Comparison of ENCODE assay signal across 8 mouse cellular contexts in the genomic region with DNA sequence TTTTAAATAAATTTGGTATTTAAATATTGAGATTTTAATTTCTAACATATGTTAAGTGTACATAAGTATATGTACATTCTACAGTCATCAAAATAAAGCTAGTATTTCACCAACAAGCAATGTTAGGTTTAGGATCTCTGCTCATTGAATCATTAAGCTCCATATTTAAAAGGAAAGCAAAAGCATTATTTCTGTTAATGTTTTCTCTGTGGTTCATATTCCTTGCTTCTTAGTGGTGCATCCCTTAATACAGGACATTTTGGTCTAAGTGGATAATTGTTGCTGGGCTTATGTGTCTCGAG. TPM values are rescaled to one million over a fixed set of nuclear protein-coding genes. Genes with fewer than 3 reads are reported as not detected.
DNase-seq lines count a peak whose midpoint lies in the region; ATAC-seq and TF ChIP-seq lines count a peak whose summit lies in the region.

No protein-coding gene starts in this region.

- H3K36me3 ChIP-seq in erythroblast, embryonic 14.5 days (ENCODE audit: control insufficient read depth) = peaks cover 12% of the 10 kb centered on the region
- H3K36me3 ChIP-seq in hindbrain, embryonic 13.5 days = no peaks in the 10 kb centered on the region
- no peaks in the 10 kb centered on the region for H3K36me3 ChIP-seq in midbrain, embryonic 13.5 days

- H3K4me3 ChIP-seq in erythroblast, embryonic 14.5 days (replicated peaks) = peak overlapping the region; percentile 99
- H3K4me3 ChIP-seq in left cerebral cortex, adult 2 months = peak overlapping the region; percentile 98; the same call in 1 of the 2 replicates
- no peak overlapping the region for H3K4me3 ChIP-seq in hindbrain, embryonic 13.5 days
- no peak overlapping the region for H3K4me3 ChIP-seq in midbrain, embryonic 13.5 days (replicated peaks)

- no peak overlapping the region for H3K27ac ChIP-seq in left cerebral cortex, adult 2 months
- H3K27ac ChIP-seq in hindbrain, embryonic 13.5 days = no peak overlapping the region
- H3K27ac ChIP-seq in midbrain, embryonic 13.5 days = no peak overlapping the region

- no peaks in the 10 kb centered on the region for H3K9me3 ChIP-seq in erythroblast, embryonic 14.5 days (ENCODE audit: control insufficient read depth, low read length)
- no peaks in the 10 kb centered on the region for H3K9me3 ChIP-seq in hindbrain, embryonic 13.5 days
- no peaks in the 10 kb centered on the region for H3K9me3 ChIP-seq in midbrain, embryonic 13.5 days

- intact Hi-C loops in left cerebral cortex, adult 2 months (cut with DNase I) = loop anchor here (10.0 kb wide), 1 partner anchor 318 kb away; the partner anchor contains the start of genes Pi4ka and Snap29

- H3K4me1 ChIP-seq in erythroblast, embryonic 14.5 days (ENCODE audit: control insufficient read depth) = peaks cover 32% of the 10 kb centered on the region
- H3K4me1 ChIP-seq in hindbrain, embryonic 13.5 days (replicated peaks) = peaks cover 19% of the 10 kb centered on the region
- H3K4me1 ChIP-seq in midbrain, embryonic 13.5 days (replicated peaks) = peaks cover 17% of the 10 kb centered on the region

- TF ChIP-seq CTCF in left cerebral cortex, adult 2 months (IDR thresholded peaks at IDR 0.05) = no peak

- no peak for ATAC-seq in erythroblast, adult 5-6 weeks (replicated peaks; ENCODE audit: low FRiP score, poor library complexity, severe bottlenecking)
- no peak; the same call in 1 of the 2 replicates for ATAC-seq in hindbrain, embryonic 13.5 days (ENCODE audit: low FRiP score)
- ATAC-seq in midbrain, embryonic 13.5 days = no peak

- 93% methylated on average over 1 of the region's 1 CpGs for WGBS in hindbrain, embryonic 13.5 days
- 87% methylated on average over 1 of the region's 1 CpGs for WGBS in midbrain, embryonic 13.5 days

- no peak overlapping the region for H3K9ac ChIP-seq in hindbrain, embryonic 13.5 days
- H3K9ac ChIP-seq in midbrain, embryonic 13.5 days (replicated peaks) = no peak overlapping the region

- no peaks in the 10 kb centered on the region for H3K27me3 ChIP-seq in erythroblast, embryonic 14.5 days (ENCODE audit: control insufficient read depth)
- no peaks in the 10 kb centered on the region for H3K27me3 ChIP-seq in hindbrain, embryonic 13.5 days
- no peaks in the 10 kb centered on the region for H3K27me3 ChIP-seq in midbrain, embryonic 13.5 days

- H3K4me2 ChIP-seq in hindbrain, embryonic 13.5 days = peak overlapping the region; percentile 95; the same call in 1 of the 2 replicates
- 0 out of 2 replicates have a peak overlapping the region, but pooled peaks have one; percentile 37 for H3K4me2 ChIP-seq in midbrain, embryonic 13.5 days (replicated peaks)

- no peak for DNase-seq in left cerebral cortex, adult 2 months (ENCODE audit: extremely low spot score in 1 of 2, low spot score in 2 of 2)
- no peak for DNase-seq in left cerebral cortex, adult 9 months (ENCODE audit: low spot score in 2 of 2)
- DNase-seq in spleen, adult 12 weeks (ENCODE audit: low spot score) = no peak
- no peak for DNase-seq in ovary, adult 18-20 months (ENCODE audit: low spot score)

RNA-seq across cellular contexts. Expression of gene Med15, which starts 9.4 kb away (rescaled TPM):
- 7.7 and 8.2 TPM in 2 replicates for polyA plus RNA-seq in erythroblast, embryonic 14.5 days (2012)
- 15.5 and 30.0 TPM in 2 replicates for total RNA-seq in erythroblast, adult 5-6 weeks (2015; ENCODE audit: low replicate concordance)
- total RNA-seq in erythroblast, adult 5-6 weeks (2017; ENCODE audit: low replicate concordance) = 16.7 and 20.7 TPM in 2 replicates
- total RNA-seq in left cerebral cortex, adult 2 months (2021) = 10 to 100 TPM; 76.9 to 83.4 TPM
- polyA plus RNA-seq in hindbrain, embryonic 13.5 days (2015; fragmentation: Nextera tagmentation; extraction: Ambion mirVana) = 44.3 and 48.7 TPM in 2 replicates
- polyA plus RNA-seq in midbrain, embryonic 13.5 days (2015; fragmentation: Nextera tagmentation; extraction: Ambion mirVana) = 44.7 and 47.7 TPM in 2 replicates

RNA-seq across cellular contexts. Expression of gene Klhl22, which starts 36.1 kb away (rescaled TPM):
- polyA plus RNA-seq in erythroblast, embryonic 14.5 days (2012) = 0.22 and 1.5 TPM in 2 replicates
- total RNA-seq in erythroblast, adult 5-6 weeks (2015; ENCODE audit: low replicate concordance) = 2.1 and 2.5 TPM in 2 replicates
- total RNA-seq in erythroblast, adult 5-6 weeks (2017; ENCODE audit: low replicate concordance) = 4.3 and 9.0 TPM in 2 replicates
- 10 to 100 TPM; 84.9 to 86.0 TPM for total RNA-seq in left cerebral cortex, adult 2 months (2021)
- 70.9 and 77.6 TPM in 2 replicates for polyA plus RNA-seq in hindbrain, embryonic 13.5 days (2015; fragmentation: Nextera tagmentation; extraction: Ambion mirVana)
- polyA plus RNA-seq in midbrain, embryonic 13.5 days (2015; fragmentation: Nextera tagmentation; extraction: Ambion mirVana) = 64.9 and 68.9 TPM in 2 replicates

Comparison
In these comparisons a context has a peak if more than half of its experiments do, and no peak if none do; other contexts are left out.
1. H3K4me3 ChIP-seq: peak in erythroblast, embryonic 14.5 days (single experiment) and left cerebral cortex, adult 2 months (single experiment); none in hindbrain, embryonic 13.5 days (single experiment) and midbrain, embryonic 13.5 days (single experiment).
2. RNA of gene Klhl22, which starts 36.1 kb away (polyA plus RNA-seq): 70.9 to 77.6 TPM in hindbrain, embryonic 13.5 days and 64.9 to 68.9 TPM in midbrain, embryonic 13.5 days; 0.22 to 1.5 TPM in erythroblast, embryonic 14.5 days; every median in the first group is over 10 times any median in the second.